ENCODE assay signal across 8 mouse cellular contexts in the genomic region with DNA sequence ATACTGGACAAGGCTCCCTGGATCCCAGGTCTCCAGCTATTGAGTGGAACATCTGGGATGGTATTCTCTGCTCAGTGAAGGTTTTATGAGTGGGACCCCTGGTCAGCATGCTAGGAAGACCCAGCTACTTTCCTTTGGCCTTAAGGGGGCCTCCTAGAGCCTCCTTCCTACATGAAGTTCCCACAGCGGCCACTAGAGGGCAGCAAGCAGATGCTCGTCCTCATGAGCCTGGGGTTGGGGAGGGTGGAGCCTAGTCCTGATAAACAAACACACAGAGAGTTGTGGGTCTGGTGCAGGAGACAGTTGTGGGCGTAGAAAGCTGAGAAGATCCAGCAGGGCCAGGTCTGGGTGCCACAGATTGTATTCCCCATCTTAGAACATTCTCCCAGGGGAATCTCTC. TPM values are rescaled to one million over a fixed set of nuclear protein-coding genes. Genes with fewer than 3 reads are reported as not detected.
DNase-seq lines count a peak whose midpoint lies in the region; ATAC-seq and TF ChIP-seq lines count a peak whose summit lies in the region.

No protein-coding gene starts in this region.

- H3K9me3 ChIP-seq in embryonic facial prominence, embryonic 11.5 days (replicated peaks; ENCODE audit: control insufficient read depth, low read length) = no peaks in the 10 kb centered on the region
- no peaks in the 10 kb centered on the region for H3K9me3 ChIP-seq in limb, embryonic 14.5 days (ENCODE audit: control insufficient read depth, low read length)

- peak; percentile 55; the same call in 1 of the 2 replicates for ATAC-seq in embryonic facial prominence, embryonic 11.5 days (replicated peaks; ENCODE audit: insufficient number of reproducible peaks, low FRiP score, low TSS enrichment, low read depth)
- peak; percentile 60 for ATAC-seq in limb, embryonic 14.5 days (ENCODE audit: low FRiP score, low read depth)

- H3K4me1 ChIP-seq in embryonic facial prominence, embryonic 11.5 days (ENCODE audit: control insufficient read depth, insufficient read depth, low read length) = no peaks in the 10 kb centered on the region
- H3K4me1 ChIP-seq in limb, embryonic 14.5 days (ENCODE audit: control insufficient read depth, insufficient read depth, low read length) = peaks cover 4% of the 10 kb centered on the region; the same call in 1 of the 2 replicates

- H3K36me3 ChIP-seq in embryonic facial prominence, embryonic 11.5 days (replicated peaks; ENCODE audit: control insufficient read depth, insufficient read depth, low read depth, low read length) = no peaks in the 10 kb centered on the region
- H3K36me3 ChIP-seq in limb, embryonic 14.5 days (ENCODE audit: control insufficient read depth, insufficient read depth, low read length) = peaks cover 41% of the 10 kb centered on the region

- H3K9ac ChIP-seq in embryonic facial prominence, embryonic 11.5 days (replicated peaks; ENCODE audit: low read length) = no peak overlapping the region
- no peak overlapping the region for H3K9ac ChIP-seq in limb, embryonic 14.5 days (ENCODE audit: low read depth, low read length, severe bottlenecking)

- 4% methylated on average over 3 of the region's 3 CpGs for WGBS in embryonic facial prominence, embryonic 11.5 days
- WGBS in limb, embryonic 14.5 days = 5% methylated on average over 3 of the region's 3 CpGs

- H3K4me2 ChIP-seq in embryonic facial prominence, embryonic 11.5 days (ENCODE audit: low read depth, low read length) = no peak overlapping the region
- H3K4me2 ChIP-seq in limb, embryonic 14.5 days (replicated peaks; ENCODE audit: low read depth, low read length, severe bottlenecking) = no peak overlapping the region

- no peak overlapping the region for H3K27ac ChIP-seq in embryonic facial prominence, embryonic 11.5 days (replicated peaks; ENCODE audit: low read depth, low read length)
- no peak overlapping the region for H3K27ac ChIP-seq in limb, embryonic 14.5 days (replicated peaks; ENCODE audit: low read depth, low read length)

- no peak for TF ChIP-seq POLR2A in limb, embryonic 14.5 days (IDR thresholded peaks at IDR 0.05; ENCODE audit: borderline replicate concordance, extremely low read depth, insufficient read depth, insufficient read length)

- H3K4me3 ChIP-seq in embryonic facial prominence, embryonic 11.5 days (ENCODE audit: low read depth, low read length) = no peak overlapping the region
- H3K4me3 ChIP-seq in limb, embryonic 14.5 days (replicated peaks; ENCODE audit: low read length) = no peak overlapping the region

- H3K27me3 ChIP-seq in embryonic facial prominence, embryonic 11.5 days (ENCODE audit: control insufficient read depth, insufficient read depth, low read length) = no peaks in the 10 kb centered on the region
- no peaks in the 10 kb centered on the region for H3K27me3 ChIP-seq in limb, embryonic 14.5 days (ENCODE audit: control insufficient read depth, insufficient read depth, low read length)

- peak; percentile 79 for DNase-seq in 416B (ENCODE audit: low read depth)
- DNase-seq in adrenal gland, postnatal 25 days = peak; percentile 86
- peak; percentile 90 for DNase-seq in embryonic facial prominence, embryonic 11.5 days (ENCODE audit: low spot score)
- peak; percentile 89 for DNase-seq in heart, adult 8-10 months (ENCODE audit: low spot score)
- peak; percentile 90 for DNase-seq in kidney, adult 9 months
- peak; percentile 77 for DNase-seq in limb, embryonic 14.5 days (ENCODE audit: low spot score)
- peak; percentile 42 to 74 for DNase-seq in monocyte, adult 2 months (ENCODE audit: low read depth in 1 of 2, low spot score in 2 of 2)
- DNase-seq in spleen, postnatal 4 days (ENCODE audit: low spot score in 2 of 2) = peak; percentile 85 to 97

RNA-seq across cellular contexts. Expression of a gene that starts 9.1 kb away (rescaled TPM):
- total RNA-seq in adrenal gland, postnatal 25 days (2021) = 19.3 and 22.9 TPM in 2 replicates
- 9.2 and 10.5 TPM in 2 replicates for polyA plus RNA-seq in embryonic facial prominence, embryonic 11.5 days (2014; fragmentation: Nextera tagmentation; extraction: Ambion mirVana)
- total RNA-seq in heart, adult 8-10 months (2022) = 10 to 100 TPM; 23.9 to 28.4 (median 26.4) TPM
- polyA plus RNA-seq in limb, embryonic 14.5 days (2012; rRNA removed) = 57.5 and 74.5 TPM in 2 replicates
- polyA plus RNA-seq in limb, embryonic 14.5 days (2014; fragmentation: Nextera tagmentation; extraction: Ambion mirVana) = 24.4 and 25.6 TPM in 2 replicates

RNA-seq across cellular contexts. Expression of a gene that starts 10.2 kb away (rescaled TPM):
- total RNA-seq in adrenal gland, postnatal 25 days (2021) = 6.2 and 8.3 TPM in 2 replicates
- polyA plus RNA-seq in embryonic facial prominence, embryonic 11.5 days (2014; fragmentation: Nextera tagmentation; extraction: Ambion mirVana) = 0.88 and 1.2 TPM in 2 replicates
- 1 to 10 TPM in 3 of 4 experiments, under 1 TPM in 1; 0.44 to 2.5 (median 1.5) TPM for total RNA-seq in heart, adult 8-10 months (2022)
- polyA plus RNA-seq in limb, embryonic 14.5 days (2012; rRNA removed) = 10.2 and 14.3 TPM in 2 replicates
- 15.3 and 18.7 TPM in 2 replicates for polyA plus RNA-seq in limb, embryonic 14.5 days (2014; fragmentation: Nextera tagmentation; extraction: Ambion mirVana)

RNA-seq across cellular contexts. Expression of a gene that starts 36.0 kb away (rescaled TPM):
- total RNA-seq in adrenal gland, postnatal 25 days (2021) = 37.8 and 41.2 TPM in 2 replicates
- polyA plus RNA-seq in embryonic facial prominence, embryonic 11.5 days (2014; fragmentation: Nextera tagmentation; extraction: Ambion mirVana) = 38.4 and 41.1 TPM in 2 replicates
- 10 to 100 TPM; 13.7 to 14.5 (median 14.1) TPM for total RNA-seq in heart, adult 8-10 months (2022)
- polyA plus RNA-seq in limb, embryonic 14.5 days (2012; rRNA removed) = 20.7 and 21.2 TPM in 2 replicates
- polyA plus RNA-seq in limb, embryonic 14.5 days (2014; fragmentation: Nextera tagmentation; extraction: Ambion mirVana) = 31.4 and 31.6 TPM in 2 replicates
